Mouse (Mus musculus): ENCODE measurements at regions not wholly inside any gene's neighbourhood (a gene's known extent, or its start where the extent isn't known, plus 50 kb on each side); places are given as distances from the start of the nearest gene placed in this dataset.

- DNase-seq (ENCODE audit: low spot score in 2 of 2), result no peak
Observed at GRCm38 (mm10) chr5:119059223-119059622, 498.7 kb downstream of the Med13l start.

- peak in 1 of 2 experiments; percentile 19 for DNase-seq (ENCODE audit: low spot score in 2 of 2)
Observed at GRCm38 (mm10) chr5:119060886-119061285, 500.4 kb downstream of the Med13l start.

- DNase-seq (ENCODE audit: low spot score in 2 of 2), result no peak
Observed at GRCm38 (mm10) chr5:119062478-119062877, 502.0 kb downstream of the Med13l start.

- no peak for DNase-seq (ENCODE audit: low spot score in 2 of 2)
Observed at GRCm38 (mm10) chr5:119066666-119067065, 506.2 kb downstream of the Med13l start.

- no peak for DNase-seq (ENCODE audit: low spot score in 2 of 2)
Observed at GRCm38 (mm10) chr5:119069765-119070333, 509.4 kb downstream of the Med13l start.

- no peak for DNase-seq (ENCODE audit: low spot score in 2 of 2)
Observed at GRCm38 (mm10) chr5:119072712-119073111, 512.2 kb downstream of the Med13l start.

GRCm38 (mm10) chr5:119080747-119081146 lies 520.3 kb downstream of the Med13l start:
- no peak for DNase-seq (ENCODE audit: low spot score in 2 of 2)

- no peak for DNase-seq (ENCODE audit: low spot score in 2 of 2)
Observed at GRCm38 (mm10) chr5:119082895-119083294, 522.4 kb downstream of the Med13l start.

- DNase-seq (ENCODE audit: low spot score in 2 of 2), result no peak
Observed at GRCm38 (mm10) chr5:119097576-119098193, 537.2 kb downstream of the Med13l start.

- no peak for DNase-seq (ENCODE audit: low spot score in 2 of 2)
Observed at GRCm38 (mm10) chr5:119099817-119100216, 539.3 kb downstream of the Med13l start.

- no peak for DNase-seq (ENCODE audit: low spot score in 2 of 2)
Observed at GRCm38 (mm10) chr5:119103503-119103902, 543.0 kb downstream of the Med13l start.

GRCm38 (mm10) chr5:119107898-119108297 lies 547.4 kb downstream of the Med13l start:
- DNase-seq (ENCODE audit: low spot score in 2 of 2), result no peak

GRCm38 (mm10) chr5:119109501-119109900 lies 549.0 kb downstream of the Med13l start:
- no peak for DNase-seq (ENCODE audit: low spot score in 2 of 2)

GRCm38 (mm10) chr5:119114074-119114473 lies 553.6 kb downstream of the Med13l start:
- DNase-seq (ENCODE audit: low spot score in 2 of 2), result no peak

- no peak for DNase-seq (ENCODE audit: low spot score in 2 of 2)
Observed at GRCm38 (mm10) chr5:119125745-119126144, 544.7 kb upstream of the Tbx3 start.

- no peak for DNase-seq (ENCODE audit: low spot score in 2 of 2)
Observed at GRCm38 (mm10) chr5:119130176-119130575, 540.3 kb upstream of the Tbx3 start.

- DNase-seq (ENCODE audit: low spot score in 2 of 2), result no peak
Observed at GRCm38 (mm10) chr5:119131461-119131860, 539.0 kb upstream of the Tbx3 start.

GRCm38 (mm10) chr5:119133378-119133777 lies 537.1 kb upstream of the Tbx3 start:
- DNase-seq (ENCODE audit: low spot score in 2 of 2), result no peak

GRCm38 (mm10) chr5:119136916-119137315 lies 533.6 kb upstream of the Tbx3 start:
- DNase-seq (ENCODE audit: low spot score in 2 of 2), result no peak

GRCm38 (mm10) chr5:119137409-119137808 lies 533.1 kb upstream of the Tbx3 start:
- no peak for DNase-seq (ENCODE audit: low spot score in 2 of 2)

- DNase-seq (ENCODE audit: low spot score in 2 of 2), result no peak
Observed at GRCm38 (mm10) chr5:119137821-119138221, 532.6 kb upstream of the Tbx3 start.

- no peak for DNase-seq (ENCODE audit: low spot score in 2 of 2)
Observed at GRCm38 (mm10) chr5:119138293-119138692, 532.2 kb upstream of the Tbx3 start.

- no peak for DNase-seq (ENCODE audit: low spot score in 2 of 2)
Observed at GRCm38 (mm10) chr5:119139336-119139735, 531.1 kb upstream of the Tbx3 start.

- DNase-seq (ENCODE audit: low spot score in 2 of 2), result no peak
Observed at GRCm38 (mm10) chr5:119139816-119140215, 530.7 kb upstream of the Tbx3 start.
